Mouse (Mus musculus) heart, embryonic 15.5 days (tissue): ENCODE measurements around the gene Mtnr1b. TPM values are rescaled to one million over a fixed set of nuclear protein-coding genes. Genes with fewer than 3 reads are reported as not detected.

ENCODE experiments used
- ATAC-seq: fragments of 200-750 bp; cut with Nextera tagmentation; replicated peaks from 2 replicates; pipeline ENCODE4 v1.8.0; 2017; ENCODE audit warnings: low read depth, moderate TSS enrichment; ENCODE audit not compliant: insufficient number of reproducible peaks, insufficient read depth, low FRiP score
- H3K27ac ChIP-seq: fragments of 300-500 bp; sonication (generic); 2 replicates; pipeline ENCODE4 v1.5.1; 2015; ENCODE audit warnings: mild to moderate bottlenecking, inconsistent platforms
- H3K27me3 ChIP-seq: fragments of 300-500 bp; sonication (generic); 2 replicates; pipeline ENCODE4 v1.6.1; 2015; ENCODE audit warnings: inconsistent platforms
- H3K36me3 ChIP-seq: fragments of 300-500 bp; sonication (generic); 2 replicates; pipeline ENCODE4 v1.6.1; 2015; ENCODE audit warnings: mild to moderate bottlenecking, inconsistent platforms
- H3K4me1 ChIP-seq: fragments of 300-500 bp; sonication (generic); replicated peaks from 2 replicates; pipeline ENCODE4 v1.6.1; 2015; ENCODE audit warnings: inconsistent platforms
- H3K4me2 ChIP-seq: fragments of 300-500 bp; sonication (generic); 2 replicates; pipeline ENCODE4 v1.6.1; 2015; ENCODE audit warnings: inconsistent platforms, mild to moderate bottlenecking, moderate library complexity
- H3K4me3 ChIP-seq: fragments of 300-500 bp; sonication (generic); 2 replicates; pipeline ENCODE4 v1.5.1; 2015; ENCODE audit warnings: mild to moderate bottlenecking, inconsistent platforms
- H3K9ac ChIP-seq: fragments of 300-500 bp; sonication (generic); 2 replicates; pipeline ENCODE4 v1.6.1; 2015; ENCODE audit warnings: mild to moderate bottlenecking, inconsistent platforms
- H3K9me3 ChIP-seq: fragments of 300-500 bp; sonication (generic); replicated peaks from 2 replicates; pipeline ENCODE4 v1.6.1; 2016; ENCODE audit warnings: inconsistent platforms
- WGBS: fragments of 180-500 bp; shearing (Covaris S2); methylation state at CpG from one replicate; pipeline ENCODE4 v1.1.7; 2015; ENCODE audit warnings: mixed read lengths; 5-methylcytosine and 5-hydroxymethylcytosine counted together
- polyA plus RNA-seq: library from polyadenylated mRNA; unstranded; fragments of >200 nt; fragmentation: Nextera tagmentation; extraction: Ambion mirVana; gene quantifications from 2 replicates; pipeline ENCODE4 v1.2.1, GENCODE M21; 2015

The Mtnr1b gene
- polyA plus RNA-seq, 1 experiment from 2014 or later: not detected

- Histone ChIP-seq H3K9ac (no peak overlapping the region), H3K27ac (no peak overlapping the region), H3K4me3 (no peak overlapping the region), H3K4me1 (no peaks in the 10 kb centered on the region), H3K4me2 (no peak overlapping the region), H3K27me3 (no peaks in the 10 kb centered on the region), H3K36me3 (no peaks in the 10 kb centered on the region), H3K9me3 (no peaks in the 10 kb centered on the region)
- ATAC-seq: no peak
- 52% methylated on average over 6 of the region's 6 CpGs for WGBS
Measured at GRCm38 (mm10) chr9:15794408-15794807, 79.9 kb downstream of the Mtnr1b start.

- no peaks in the 10 kb centered on the region for H3K4me1 ChIP-seq
- WGBS: 83% methylated on average over 9 of the region's 9 CpGs
- no peaks in the 10 kb centered on the region for H3K9me3 ChIP-seq
- no peak overlapping the region for H3K9ac ChIP-seq
- H3K36me3 ChIP-seq: no peaks in the 10 kb centered on the region
- no peak overlapping the region for H3K4me2 ChIP-seq
- H3K27me3 ChIP-seq: no peaks in the 10 kb centered on the region
- H3K4me3 ChIP-seq: no peak overlapping the region
- no peak overlapping the region for H3K27ac ChIP-seq
- no peak for ATAC-seq
Measured at GRCm38 (mm10) chr9:15792076-15792475, 82.3 kb downstream of the Mtnr1b start.

- H3K9ac ChIP-seq: no peak overlapping the region
- no peaks in the 10 kb centered on the region for H3K27me3 ChIP-seq
- H3K4me3 ChIP-seq: no peak overlapping the region
- H3K4me2 ChIP-seq: no peak overlapping the region
- no peaks in the 10 kb centered on the region for H3K36me3 ChIP-seq
- no peaks in the 10 kb centered on the region for H3K9me3 ChIP-seq
- H3K4me1 ChIP-seq: no peaks in the 10 kb centered on the region
- no peak for ATAC-seq
- 50% methylated on average over 2 of the region's 2 CpGs for WGBS
- H3K27ac ChIP-seq: no peak overlapping the region
Measured at GRCm38 (mm10) chr9:15786610-15787009, 87.7 kb downstream of the Mtnr1b start.

GRCm38 (mm10) chr9:15786192-15786591, 88.2 kb downstream of the Mtnr1b start:
- H3K27ac ChIP-seq: no peak overlapping the region
- WGBS: 44% methylated on average over 3 of the region's 3 CpGs
- no peaks in the 10 kb centered on the region for H3K9me3 ChIP-seq
- H3K4me2 ChIP-seq: no peak overlapping the region
- H3K9ac ChIP-seq: no peak overlapping the region
- ATAC-seq: no peak
- no peaks in the 10 kb centered on the region for H3K4me1 ChIP-seq
- H3K27me3 ChIP-seq: no peaks in the 10 kb centered on the region
- no peaks in the 10 kb centered on the region for H3K36me3 ChIP-seq
- H3K4me3 ChIP-seq: no peak overlapping the region

DNA sequence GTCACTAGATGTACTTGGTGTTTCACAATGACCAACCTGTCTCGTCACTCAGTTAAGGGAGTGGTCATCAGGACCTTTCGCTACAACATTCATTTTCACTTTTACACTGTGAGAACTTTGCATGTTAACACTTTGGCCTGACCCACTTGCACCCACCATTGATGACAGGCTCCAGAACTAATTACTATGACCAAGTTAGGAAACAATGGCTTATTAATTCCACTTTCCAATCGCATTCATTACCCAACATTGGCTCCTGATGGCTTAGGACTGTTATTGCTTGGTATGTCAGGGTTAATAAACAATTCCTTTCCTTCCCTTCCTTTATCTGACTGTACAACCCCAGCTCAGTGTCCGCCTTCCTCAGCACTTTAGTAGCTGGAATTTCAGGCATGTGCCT, 92.4 kb downstream of the Mtnr1b start:
- no peaks in the 10 kb centered on the region for H3K9me3 ChIP-seq
- H3K27me3 ChIP-seq: no peaks in the 10 kb centered on the region
- no peak overlapping the region for H3K9ac ChIP-seq
- H3K4me2 ChIP-seq: no peak overlapping the region
- no peak for ATAC-seq
- 54% methylated on average over 4 of the region's 4 CpGs for WGBS
- no peak overlapping the region for H3K4me3 ChIP-seq
- H3K4me1 ChIP-seq: no peaks in the 10 kb centered on the region
- H3K27ac ChIP-seq: no peak overlapping the region
- H3K36me3 ChIP-seq: no peaks in the 10 kb centered on the region

DNA sequence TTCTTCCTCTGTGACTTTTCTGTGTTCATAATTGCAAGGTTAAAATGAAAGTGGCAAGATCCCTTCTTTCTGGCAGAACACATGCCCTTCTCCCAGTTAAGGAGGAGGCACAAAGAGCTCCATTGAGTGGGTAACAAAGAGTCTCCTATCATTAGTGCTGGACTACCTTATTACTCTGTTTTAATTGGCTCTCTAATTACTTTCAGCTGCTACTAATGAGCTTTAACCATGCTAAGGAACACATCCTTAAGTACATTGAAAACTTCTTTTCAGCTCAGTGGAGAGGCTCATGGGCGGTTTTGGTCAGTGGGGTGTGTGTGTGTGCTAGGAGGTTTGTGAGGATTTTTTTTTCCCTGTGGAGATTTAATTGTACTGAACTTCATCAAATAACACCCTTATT, 99.4 kb downstream of the Mtnr1b start:
- ATAC-seq: no peak
- Histone ChIP-seq H3K27ac (no peak overlapping the region), H3K27me3 (no peaks in the 10 kb centered on the region), H3K9ac (no peak overlapping the region), H3K4me3 (no peak overlapping the region), H3K4me2 (no peak overlapping the region), H3K4me1 (no peaks in the 10 kb centered on the region), H3K36me3 (no peaks in the 10 kb centered on the region), H3K9me3 (no peaks in the 10 kb centered on the region)
- 86% methylated on average over 1 of the region's 1 CpGs for WGBS

Other genes with a start within 250 kb of the Mtnr1b start
- gene Deup1, start 246.6 kb downstream of the Mtnr1b start, polyA plus RNA-seq: 0.89 and 1.0 TPM in 2 replicates
- 7.2 and 9.5 TPM in 2 replicates for gene Slc36a4, start 164.8 kb downstream of the Mtnr1b start, polyA plus RNA-seq